Mouse (Mus musculus) heart, embryonic 11.5 days (tissue): ENCODE measurements around the gene Fkbp15. TPM values are rescaled to one million over a fixed set of nuclear protein-coding genes. Genes with fewer than 3 reads are reported as not detected.
A peak's percentile ranks its signal among the peaks of the same experiment; 100 is the strongest.

Experiments used
- ATAC-seq: fragments of 200-750 bp; cut with Nextera tagmentation; replicated peaks from 2 replicates; pipeline ENCODE4 v1.8.0; 2017; ENCODE audit warnings: moderate library complexity; ENCODE audit not compliant: insufficient number of reproducible peaks, low FRiP score, low TSS enrichment
- H3K27ac ChIP-seq: fragments of 300-500 bp; sonication (generic); 2 replicates; pipeline ENCODE4 v1.5.1; 2014; ENCODE audit warnings: mild to moderate bottlenecking, low read depth, low read length
- H3K27me3 ChIP-seq: fragments of 300-500 bp; sonication (generic); 2 replicates; pipeline ENCODE4 v1.6.1; 2014; ENCODE audit warnings: mild to moderate bottlenecking, low read length, mixed read lengths; ENCODE audit not compliant: control insufficient read depth, insufficient read depth
- H3K36me3 ChIP-seq: fragments of 300-500 bp; sonication (generic); 2 replicates; pipeline ENCODE4 v1.6.1; 2014; ENCODE audit warnings: mild to moderate bottlenecking, low read length, moderate library complexity, mixed read lengths; ENCODE audit not compliant: control insufficient read depth, insufficient read depth
- H3K4me1 ChIP-seq: fragments of 300-500 bp; sonication (generic); 2 replicates; pipeline ENCODE4 v1.6.1; 2014; ENCODE audit warnings: low read length; ENCODE audit not compliant: control insufficient read depth, insufficient read depth
- H3K4me2 ChIP-seq: fragments of 300-500 bp; sonication (generic); 2 replicates; pipeline ENCODE4 v1.6.1; 2014; ENCODE audit warnings: mild to moderate bottlenecking, moderate library complexity
- H3K4me3 ChIP-seq: fragments of 300-500 bp; sonication (generic); 2 replicates; pipeline ENCODE4 v1.5.1; 2014; ENCODE audit warnings: low read depth, low read length
- H3K9ac ChIP-seq: fragments of 300-500 bp; sonication (generic); 2 replicates; pipeline ENCODE4 v1.6.1; 2014; ENCODE audit warnings: mild to moderate bottlenecking, low read depth, low read length, moderate library complexity
- H3K9me3 ChIP-seq: fragments of 300-500 bp; sonication (generic); replicated peaks from 2 replicates; pipeline ENCODE4 v1.6.1; 2016; ENCODE audit warnings: low read length; ENCODE audit not compliant: control insufficient read depth
- WGBS: fragments of 180-500 bp; shearing (Covaris S2); extraction: QIAGEN DNeasy Blood & Tissue Kit; methylation state at CpG from one replicate; pipeline ENCODE4 v1.1.7; 2014; ENCODE audit not compliant: insufficient replicate concordance; 5-methylcytosine and 5-hydroxymethylcytosine counted together
- polyA plus RNA-seq: library from polyadenylated mRNA; unstranded; fragments of >200 nt; fragmentation: Nextera tagmentation; extraction: Ambion mirVana; gene quantifications from 2 replicates; pipeline ENCODE4 v1.2.1, GENCODE M21; 2014

Fkbp15 gene
- polyA plus RNA-seq, 1 experiment from 2014 or later, result 15.9 TPM

DNA sequence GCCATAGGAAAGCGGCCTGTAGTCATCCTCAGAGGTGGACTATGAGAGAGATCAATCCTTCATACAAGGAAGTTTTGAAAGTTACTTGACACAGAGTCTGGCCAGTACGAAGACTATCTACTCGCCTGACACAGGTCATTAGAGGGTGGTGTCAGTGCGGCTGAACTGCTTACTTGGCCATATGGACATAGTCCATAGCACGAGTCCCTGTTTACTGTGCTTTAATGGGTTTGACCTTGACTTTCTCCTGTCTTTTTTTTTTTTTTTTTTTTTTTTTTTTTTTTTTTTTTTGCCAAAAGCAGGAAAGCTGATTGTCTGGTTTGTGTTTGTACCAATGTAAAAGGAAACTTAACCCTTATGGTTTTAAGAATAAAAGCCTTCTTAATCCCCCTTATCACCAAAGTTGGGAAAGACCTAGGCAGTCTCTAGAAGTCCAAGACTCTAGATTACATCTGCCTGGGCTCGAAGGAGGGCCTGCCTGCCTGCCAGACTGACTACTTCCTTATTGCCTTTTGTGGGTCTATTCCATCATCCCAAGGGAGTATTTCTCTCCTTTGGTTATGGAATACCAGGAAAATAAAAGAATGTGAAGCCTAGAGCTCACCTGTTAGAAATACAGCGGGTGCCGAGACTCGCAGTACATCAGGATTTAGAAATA, 19.5 kb upstream of the Fkbp15 start:
- no peaks in the 10 kb centered on the region for H3K27me3 ChIP-seq
- peaks cover 2% of the 10 kb centered on the region; the same call in 1 of the 2 replicates for H3K4me1 ChIP-seq
- H3K4me3 ChIP-seq, result no peak overlapping the region
- no peak for ATAC-seq
- no peak overlapping the region for H3K9ac ChIP-seq
- H3K9me3 ChIP-seq, result no peaks in the 10 kb centered on the region
- WGBS, result 80% methylated on average over 9 of the region's 9 CpGs
- no peak overlapping the region for H3K27ac ChIP-seq
- H3K4me2 ChIP-seq, result no peak overlapping the region
- H3K36me3 ChIP-seq, result no peaks in the 10 kb centered on the region

DNA sequence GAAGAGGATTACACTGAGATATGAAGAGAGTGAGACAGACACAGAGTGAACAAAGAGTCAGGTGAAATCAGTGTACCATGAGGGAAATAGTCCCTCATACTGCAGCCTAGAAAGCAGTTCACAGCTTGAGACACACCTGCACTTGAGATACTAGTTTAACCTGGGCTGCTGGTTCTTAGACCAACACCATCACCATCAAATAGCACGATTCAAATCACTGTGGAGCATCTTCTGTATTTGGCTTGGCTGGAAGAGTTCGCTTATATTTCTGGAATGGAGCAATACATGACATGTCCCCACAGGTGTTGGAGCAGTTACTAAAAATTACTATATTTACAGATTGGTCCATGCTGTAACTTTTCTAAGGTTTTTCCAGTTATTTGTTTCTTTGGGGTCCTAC, 15.8 kb upstream of the Fkbp15 start:
- Histone ChIP-seq H3K4me1 (peaks cover 21% of the 10 kb centered on the region), H3K4me2 (no peak overlapping the region), H3K27ac (no peak overlapping the region), H3K36me3 (no peaks in the 10 kb centered on the region), H3K9me3 (no peaks in the 10 kb centered on the region), H3K27me3 (no peaks in the 10 kb centered on the region), H3K9ac (no peak overlapping the region), H3K4me3 (no peak overlapping the region)
- no peak for ATAC-seq
- WGBS, result 84% methylated on average over 2 of the region's 2 CpGs

DNA sequence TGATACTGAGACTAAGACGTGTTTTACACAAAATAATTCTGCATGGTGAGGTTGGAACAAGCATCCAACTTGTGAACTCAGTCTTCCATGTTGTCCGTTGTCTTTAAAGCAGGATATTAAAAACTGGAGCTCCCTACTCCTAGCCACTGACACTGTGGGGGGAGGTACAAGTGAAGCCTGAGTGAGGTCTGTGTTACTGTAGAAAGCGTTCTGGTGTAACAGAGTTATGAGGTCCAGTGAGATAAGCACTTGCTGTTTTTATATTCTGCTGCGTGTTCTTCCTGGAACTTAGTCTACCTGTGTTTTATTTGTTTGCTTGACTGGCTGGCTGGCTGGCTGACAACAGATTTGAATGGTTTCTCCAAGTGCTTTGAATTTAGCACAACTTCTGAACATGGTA, 14.0 kb upstream of the Fkbp15 start:
- no peaks in the 10 kb centered on the region for H3K36me3 ChIP-seq
- no peak overlapping the region for H3K27ac ChIP-seq
- 0 out of 2 replicates have a peak overlapping the region, but pooled peaks have one; percentile 12 for H3K4me2 ChIP-seq
- ATAC-seq, result no peak
- 0 out of 2 replicates have a peak overlapping the region, but pooled peaks have one; percentile 5 for H3K9ac ChIP-seq
- peaks cover 28% of the 10 kb centered on the region for H3K4me1 ChIP-seq
- H3K4me3 ChIP-seq, result no peak overlapping the region
- no peaks in the 10 kb centered on the region for H3K9me3 ChIP-seq
- H3K27me3 ChIP-seq, result no peaks in the 10 kb centered on the region
- 45% methylated on average over 4 of the region's 4 CpGs for WGBS

DNA sequence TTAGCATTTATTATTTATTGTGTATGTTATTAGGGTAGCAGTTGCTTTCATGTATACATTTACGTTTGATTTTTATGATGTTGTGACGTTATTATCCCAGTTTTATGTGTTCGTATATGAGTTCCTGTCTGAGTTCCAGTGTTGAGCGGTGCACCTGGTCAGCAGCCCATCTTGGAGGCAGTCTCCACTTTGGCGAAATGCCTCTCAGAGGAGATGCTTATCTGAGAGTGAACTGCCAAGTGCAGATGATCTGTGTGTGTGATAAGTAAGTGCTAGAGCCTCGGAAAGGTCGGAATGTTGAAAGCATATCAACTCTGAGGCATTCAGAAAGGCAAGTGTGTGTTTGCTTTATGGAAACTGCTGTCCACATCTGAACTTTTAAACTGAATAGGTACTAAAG, 13.3 kb upstream of the Fkbp15 start:
- H3K4me3 ChIP-seq, result no peak overlapping the region
- H3K36me3 ChIP-seq, result no peaks in the 10 kb centered on the region
- no peaks in the 10 kb centered on the region for H3K9me3 ChIP-seq
- WGBS, result 62% methylated on average over 7 of the region's 7 CpGs
- H3K27me3 ChIP-seq, result no peaks in the 10 kb centered on the region
- no peak overlapping the region for H3K27ac ChIP-seq
- no peak overlapping the region for H3K4me2 ChIP-seq
- no peak overlapping the region for H3K9ac ChIP-seq
- no peak for ATAC-seq
- H3K4me1 ChIP-seq, result peaks cover 34% of the 10 kb centered on the region

DNA sequence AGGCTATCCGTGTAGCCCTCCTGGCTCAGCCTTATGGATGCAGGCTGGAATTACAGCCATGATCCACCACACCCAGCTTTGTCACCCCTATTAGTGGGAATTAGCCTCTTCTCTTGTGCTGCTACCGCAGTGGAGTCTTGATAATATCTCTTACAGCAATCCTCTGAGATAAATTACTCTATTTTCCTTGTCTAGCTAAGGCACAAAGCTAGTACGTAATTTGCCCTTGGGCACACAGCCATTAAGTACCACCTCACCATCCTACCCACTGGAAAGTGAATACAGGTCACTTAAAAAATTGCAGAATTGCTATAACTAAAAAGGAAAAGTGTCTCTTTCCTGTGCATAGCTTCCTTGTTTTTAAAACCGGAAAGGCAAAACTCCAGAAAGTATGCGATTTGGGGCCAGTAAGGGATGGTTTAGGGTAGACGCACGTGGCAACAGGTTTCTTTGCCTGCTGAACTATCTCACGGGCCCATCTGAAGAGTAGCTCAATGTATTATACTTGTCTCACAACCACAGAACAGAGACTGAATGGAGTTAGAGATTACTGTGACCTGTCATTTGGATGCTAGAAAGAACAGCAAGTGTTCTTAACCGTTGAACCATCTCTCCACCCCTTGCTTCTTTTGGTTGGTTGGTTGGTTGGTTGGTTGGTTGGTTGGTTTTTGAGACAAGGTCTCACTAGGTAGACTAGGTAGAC, 12.6 kb upstream of the Fkbp15 start:
- no peak for ATAC-seq
- Histone ChIP-seq H3K9ac (no peak overlapping the region), H3K4me2 (no peak overlapping the region), H3K27ac (no peak overlapping the region), H3K4me1 (peaks cover 34% of the 10 kb centered on the region), H3K36me3 (no peaks in the 10 kb centered on the region), H3K4me3 (no peak overlapping the region), H3K9me3 (no peaks in the 10 kb centered on the region), H3K27me3 (no peaks in the 10 kb centered on the region)
- 87% methylated on average over 9 of the region's 9 CpGs for whole genome bisulfite sequencing

DNA sequence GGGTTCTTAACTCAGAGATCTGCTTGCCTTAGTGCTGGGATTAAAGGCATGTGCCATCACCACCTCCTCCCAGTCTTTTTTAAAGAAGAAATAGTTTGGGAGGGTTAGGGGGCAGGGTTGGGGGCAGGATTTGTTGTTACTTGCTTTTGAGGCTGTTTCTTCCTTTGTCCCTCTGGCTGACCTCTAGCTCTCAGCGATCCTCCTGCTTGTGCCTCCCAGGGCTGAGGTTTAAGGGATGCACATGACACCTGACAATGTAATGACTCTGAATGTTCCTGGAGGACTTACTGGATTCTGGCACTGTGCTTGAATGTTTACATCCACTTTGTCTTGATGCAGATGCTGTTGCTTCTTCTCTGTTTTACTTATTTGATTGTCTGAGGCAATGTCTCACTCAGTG, 12.1 kb upstream of the Fkbp15 start:
- no peak overlapping the region for H3K4me2 ChIP-seq
- H3K9ac ChIP-seq, result no peak overlapping the region
- no peak for ATAC-seq
- H3K36me3 ChIP-seq, result no peaks in the 10 kb centered on the region
- no peaks in the 10 kb centered on the region for H3K27me3 ChIP-seq
- H3K4me1 ChIP-seq, result peaks cover 34% of the 10 kb centered on the region
- H3K9me3 ChIP-seq, result no peaks in the 10 kb centered on the region
- WGBS, result 50% methylated on average over 1 of the region's 1 CpGs
- no peak overlapping the region for H3K27ac ChIP-seq
- H3K4me3 ChIP-seq, result no peak overlapping the region

DNA sequence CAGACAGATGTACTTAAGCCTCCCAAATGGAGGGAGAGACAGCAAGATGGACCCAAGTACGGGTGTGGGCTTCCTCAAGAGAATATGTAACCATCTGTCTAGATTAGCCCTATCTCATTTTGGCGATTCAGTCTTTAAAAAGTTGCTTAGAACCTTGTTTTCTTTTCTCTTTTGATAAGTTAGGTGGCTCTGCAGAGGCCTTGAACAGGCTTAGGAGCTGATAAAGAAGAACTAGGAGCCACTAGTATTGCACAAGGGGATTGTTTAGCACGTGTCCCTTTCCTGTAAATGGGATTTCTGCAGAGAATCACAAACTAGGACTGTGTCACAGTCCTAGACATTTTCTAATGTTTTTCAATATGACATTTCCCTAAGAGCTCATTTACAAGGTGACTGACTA, 8.7 kb upstream of the Fkbp15 start:
- Histone ChIP-seq H3K9ac (no peak overlapping the region), H3K36me3 (no peaks in the 10 kb centered on the region; the same call in 1 of the 2 replicates), H3K27ac (no peak overlapping the region), H3K4me2 (no peak overlapping the region), H3K27me3 (no peaks in the 10 kb centered on the region), H3K4me1 (peaks cover 25% of the 10 kb centered on the region), H3K4me3 (no peak overlapping the region), H3K9me3 (no peaks in the 10 kb centered on the region)
- ATAC-seq, result no peak
- whole genome bisulfite sequencing, result 33% methylated on average over 3 of the region's 3 CpGs

DNA sequence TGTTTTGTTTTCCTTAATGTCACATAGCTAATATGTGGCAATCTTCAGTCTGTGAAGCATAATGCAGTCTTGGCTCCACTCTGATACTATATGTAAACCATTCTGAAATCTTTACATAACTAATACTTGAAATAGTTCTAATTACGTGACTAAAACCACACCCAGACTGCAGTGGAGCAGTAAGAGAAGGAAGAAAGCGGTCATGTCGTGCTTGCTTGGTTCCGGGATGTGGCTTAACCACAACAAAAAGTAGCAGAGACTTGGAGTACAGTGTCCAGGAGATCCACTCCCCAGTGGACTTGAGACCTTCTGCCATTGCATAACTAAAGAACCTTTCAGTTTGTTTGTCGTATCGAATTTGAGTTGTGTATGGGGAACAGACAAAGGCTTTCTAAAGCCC, 7.2 kb upstream of the Fkbp15 start:
- Histone ChIP-seq H3K9me3 (no peaks in the 10 kb centered on the region), H3K4me1 (peaks cover 21% of the 10 kb centered on the region), H3K4me3 (no peak overlapping the region), H3K27me3 (no peaks in the 10 kb centered on the region), H3K9ac (no peak overlapping the region), H3K4me2 (no peak overlapping the region), H3K36me3 (no peaks in the 10 kb centered on the region; the same call in 1 of the 2 replicates), H3K27ac (no peak overlapping the region)
- WGBS, result 90% methylated on average over 6 of the region's 6 CpGs
- no peak for ATAC-seq

DNA sequence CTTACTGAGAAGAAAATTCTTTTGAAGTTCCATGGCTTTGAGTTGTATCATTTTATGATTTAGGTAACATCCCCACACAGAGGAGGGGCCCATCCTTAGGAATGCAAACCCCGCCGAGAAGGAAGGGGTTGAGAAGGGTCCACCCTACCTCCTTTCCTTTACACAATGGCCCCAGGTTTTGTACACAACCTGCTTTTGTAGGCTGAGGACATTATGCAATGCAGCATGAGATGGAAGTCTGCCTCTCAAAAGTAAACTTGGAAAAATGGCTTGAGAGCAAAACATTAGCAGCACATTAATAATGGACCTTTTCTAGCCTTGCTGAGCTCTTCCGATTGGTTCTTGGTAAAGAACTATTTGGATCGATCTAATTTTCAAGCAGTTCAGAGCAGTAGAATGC, 5.9 kb upstream of the Fkbp15 start:
- H3K27me3 ChIP-seq, result no peaks in the 10 kb centered on the region
- no peak overlapping the region for H3K9ac ChIP-seq
- H3K4me3 ChIP-seq, result no peak overlapping the region
- H3K9me3 ChIP-seq, result no peaks in the 10 kb centered on the region
- H3K36me3 ChIP-seq, result no peaks in the 10 kb centered on the region; the same call in 1 of the 2 replicates
- WGBS, result 80% methylated on average over 4 of the region's 4 CpGs
- ATAC-seq, result no peak
- H3K4me2 ChIP-seq, result no peak overlapping the region
- no peak overlapping the region for H3K27ac ChIP-seq
- peaks cover 13% of the 10 kb centered on the region for H3K4me1 ChIP-seq
